Mouse (Mus musculus): ENCODE measurements around the gene Gclm.
"Not testable (repeated sequence)": the region's sequence is repeated elsewhere in the genome, so short reads cannot be mapped to it uniquely, and the experiment has no call there.

The Gclm gene

DNA sequence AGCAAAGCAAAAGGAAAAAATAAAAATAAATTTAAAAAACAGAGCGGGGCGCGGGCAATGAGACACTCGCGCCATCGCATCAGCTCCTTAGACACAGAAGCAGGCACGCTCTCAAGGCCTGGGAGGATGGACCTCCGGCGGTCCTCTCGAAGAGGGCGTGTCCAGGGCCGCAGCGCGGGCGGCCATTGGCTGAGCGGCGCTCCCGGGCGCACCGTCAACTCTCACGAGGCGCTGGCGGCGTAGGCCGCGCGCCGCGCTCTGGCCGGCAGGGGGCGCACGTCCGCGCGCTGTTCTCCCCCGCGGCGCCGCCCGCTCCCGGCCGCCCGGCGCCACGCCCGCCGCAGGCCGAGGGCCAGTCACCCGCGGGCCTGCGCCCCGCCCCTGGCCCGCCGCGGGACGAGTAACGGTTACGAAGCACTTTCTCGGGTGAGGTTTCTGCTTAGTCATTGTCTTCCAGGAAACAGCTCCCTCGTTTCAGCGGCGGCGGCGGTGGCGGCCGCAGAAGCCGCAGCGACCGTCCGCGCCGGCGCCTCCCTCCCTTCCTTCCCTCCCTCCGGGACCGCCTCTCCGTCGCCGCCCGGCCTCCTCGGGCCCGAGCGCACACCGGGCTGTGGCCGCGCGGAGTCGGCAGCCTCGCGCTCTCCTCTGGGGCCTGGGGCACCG lies at the start of gene Gclm:
Gclm (plus strand) TSS at position 343 of the 663 bp plus-strand sequence.
- peak; percentile 95 for DNase-seq (ENCODE audit: extremely low read depth, insufficient read length, low spot score)

DNA sequence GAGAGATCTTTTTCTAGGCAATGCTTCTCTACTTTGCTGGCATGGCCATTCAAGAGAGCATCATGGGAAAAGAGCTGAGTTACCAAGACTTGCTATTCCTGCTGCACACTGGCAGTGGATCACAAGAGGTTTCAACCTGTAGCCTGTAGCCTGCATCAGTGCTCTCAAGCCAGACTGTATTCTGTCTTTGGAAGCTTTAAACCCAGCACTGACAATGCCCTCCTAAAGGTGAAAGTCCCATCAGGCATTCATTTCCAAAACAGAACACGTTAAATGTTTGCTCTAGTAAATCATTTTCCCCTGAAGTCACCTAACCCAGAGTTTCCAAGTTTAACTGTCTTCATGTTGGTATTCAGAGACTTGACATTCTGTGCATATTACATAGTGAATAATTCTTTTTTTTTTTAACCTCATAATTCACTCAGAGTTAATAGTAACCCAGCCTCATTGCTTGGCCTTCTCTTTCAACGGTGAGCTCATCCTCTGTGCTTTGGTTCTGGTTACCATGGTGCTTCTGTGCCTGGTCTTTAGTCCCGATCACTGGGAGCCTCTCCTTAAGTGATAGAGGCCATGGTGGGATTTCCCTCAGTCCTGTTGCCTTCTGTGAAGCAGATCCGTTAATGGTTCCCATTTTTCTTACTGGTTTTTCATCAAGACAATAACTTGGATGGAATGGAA lies 48.6 kb upstream of the Gclm start:
- DNase-seq (ENCODE audit: extremely low read depth, insufficient read length, low spot score): no peak

DNA sequence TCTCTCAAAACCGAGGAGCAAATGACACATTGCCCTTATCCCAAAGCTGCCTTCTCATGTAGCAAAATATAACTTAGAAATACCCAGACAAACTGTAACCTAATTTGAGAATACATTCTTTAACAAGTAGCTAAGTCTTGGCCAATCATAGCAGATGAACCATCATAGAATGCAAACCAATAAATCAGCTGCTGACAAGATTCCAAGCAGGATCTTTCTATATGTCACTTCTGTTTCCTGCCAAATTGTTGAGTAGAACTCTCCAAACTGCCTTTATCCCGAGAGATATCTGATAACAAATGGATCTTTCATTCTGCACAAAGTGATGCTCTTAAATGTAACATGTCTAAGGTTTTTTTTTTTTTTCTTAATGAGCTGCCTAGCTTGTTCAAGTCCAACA lies 46.8 kb upstream of the Gclm start:
- DNase-seq (ENCODE audit: extremely low read depth, insufficient read length, low spot score): no peak

DNA sequence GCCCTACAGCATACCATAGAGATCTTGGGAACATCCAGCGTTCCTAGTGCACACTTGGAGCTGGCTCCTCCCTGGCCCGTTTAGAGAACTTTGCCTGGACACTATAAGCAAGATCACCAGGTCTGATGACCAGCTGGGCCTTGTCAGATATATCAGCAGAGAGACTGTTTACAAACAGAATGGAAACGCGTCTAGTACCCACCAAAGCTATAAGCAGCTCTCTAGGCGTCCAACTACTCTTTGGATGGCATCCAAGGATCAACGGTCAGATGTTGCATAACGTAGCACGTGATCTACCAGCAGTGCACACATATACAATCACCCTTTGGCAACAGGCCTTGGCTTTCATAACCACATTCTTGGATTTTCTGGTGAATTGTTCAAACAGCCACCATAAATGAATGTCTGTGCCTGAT lies 46.4 kb upstream of the Gclm start:
- DNase-seq (ENCODE audit: extremely low read depth, insufficient read length, low spot score): no peak

DNA sequence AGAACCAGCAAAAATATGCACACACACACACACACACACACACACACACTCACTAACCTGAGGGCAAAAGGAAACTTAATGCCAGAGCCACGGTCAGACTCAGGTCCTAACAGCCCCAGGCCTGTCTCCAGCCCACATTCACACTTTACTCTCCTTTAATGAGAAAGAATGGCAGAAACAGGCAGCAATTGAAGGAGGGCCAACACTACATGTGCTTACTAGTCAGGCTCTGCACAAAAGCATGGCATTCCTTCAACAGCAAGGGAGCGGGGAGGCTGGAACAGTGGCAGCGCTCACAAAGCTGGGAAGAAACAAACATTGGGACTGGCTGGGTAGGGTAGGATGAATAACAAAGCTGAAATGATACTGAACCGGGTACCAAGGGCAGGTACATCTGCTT lies 45.8 kb upstream of the Gclm start:
- no peak for DNase-seq (ENCODE audit: extremely low read depth, insufficient read length, low spot score)

DNA sequence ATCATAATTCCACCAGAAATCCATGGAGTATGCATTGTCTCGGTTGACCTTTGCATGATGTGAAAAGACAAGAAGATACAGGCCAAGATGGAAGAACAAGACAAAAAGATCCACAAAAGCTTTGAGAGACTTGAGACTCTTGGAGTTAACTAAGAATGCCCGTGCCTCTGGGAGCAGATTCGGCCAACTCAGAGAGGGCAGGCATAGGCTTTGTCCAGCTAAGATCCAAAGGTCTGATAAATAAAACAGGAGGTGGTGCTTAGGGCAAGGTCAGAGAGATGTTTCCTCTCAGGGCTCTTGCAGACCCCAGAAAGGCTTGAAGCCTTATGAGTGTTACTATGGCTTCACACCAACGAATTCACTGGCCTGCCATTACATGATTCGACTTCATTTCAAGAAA lies 45.3 kb upstream of the Gclm start:
- no peak for DNase-seq (ENCODE audit: extremely low read depth, insufficient read length, low spot score)

DNA sequence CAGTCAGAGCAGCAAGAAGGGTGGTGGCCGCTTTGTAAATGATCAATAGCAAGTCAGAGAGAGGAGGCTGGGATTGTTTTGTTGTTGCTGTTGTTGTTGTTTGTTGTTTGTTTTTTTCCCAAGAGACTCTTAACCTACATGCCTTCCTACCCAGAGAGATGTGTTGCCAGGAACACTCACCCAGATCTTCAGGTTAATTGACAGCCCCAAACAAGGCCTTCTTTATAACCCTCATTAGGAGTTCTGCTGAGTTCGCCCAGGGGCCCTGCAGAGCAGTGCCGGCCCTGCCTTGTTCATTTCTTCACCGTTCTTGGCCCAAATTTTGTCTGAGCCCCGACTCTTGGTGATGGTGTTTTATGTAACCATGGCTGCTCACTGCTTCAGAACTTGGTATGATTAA lies 44.9 kb upstream of the Gclm start:
- no peak for DNase-seq (ENCODE audit: extremely low read depth, insufficient read length, low spot score)

DNA sequence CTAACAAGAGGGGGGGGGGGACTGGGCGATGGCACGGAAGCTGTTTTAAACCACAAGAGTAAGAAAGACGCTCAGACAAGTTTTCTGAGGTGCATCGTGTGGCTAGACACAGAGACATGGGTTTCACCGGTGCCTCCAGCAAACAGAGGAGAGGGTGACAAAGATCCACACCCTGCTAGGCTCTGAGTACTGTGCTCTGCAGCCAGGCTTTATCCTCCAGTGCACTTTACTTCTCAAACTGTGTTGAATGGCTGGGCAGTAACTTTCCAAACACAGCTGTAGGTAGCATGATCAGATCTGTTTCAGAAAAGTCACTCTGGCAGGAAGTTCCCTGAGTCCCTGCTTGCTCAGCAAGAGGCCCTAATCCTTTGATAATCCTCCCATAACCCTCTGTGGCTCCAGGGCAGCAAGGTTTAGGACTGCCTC lies 43.0 kb upstream of the Gclm start:
- DNase-seq (ENCODE audit: extremely low read depth, insufficient read length, low spot score): no peak

DNA sequence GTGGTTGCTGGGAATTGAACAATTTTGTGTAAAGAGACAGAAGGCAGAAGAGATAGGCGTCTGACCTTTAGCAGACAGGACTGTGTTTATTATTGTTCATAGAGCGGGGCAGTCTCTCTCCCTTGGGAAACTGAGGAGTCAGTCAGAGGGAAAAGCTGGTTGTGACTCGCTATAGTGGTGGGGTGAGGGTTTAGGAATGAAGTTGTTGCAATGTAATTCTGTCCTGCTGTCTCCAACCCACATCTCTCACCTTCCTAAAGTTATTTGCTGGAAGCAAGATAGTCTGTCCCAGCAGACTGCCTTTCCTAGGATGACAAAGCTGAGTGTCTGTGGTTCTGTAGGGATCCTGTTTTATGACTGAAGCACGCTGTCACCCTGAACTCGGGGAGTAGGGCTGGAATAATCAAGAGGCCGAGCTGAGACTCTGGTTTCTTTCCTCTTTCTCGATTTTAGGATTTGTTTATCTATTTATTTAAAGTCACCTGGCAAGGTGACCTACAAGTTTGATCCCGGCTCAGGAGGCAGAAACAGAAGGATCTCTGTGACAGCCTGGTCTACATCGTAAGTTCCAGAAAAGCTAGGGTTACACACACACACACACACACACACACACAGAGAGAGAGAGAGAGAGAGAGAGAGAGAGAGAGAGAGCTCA lies 41.6 kb upstream of the Gclm start:
- no peak for DNase-seq (ENCODE audit: extremely low read depth, insufficient read length, low spot score)

DNA sequence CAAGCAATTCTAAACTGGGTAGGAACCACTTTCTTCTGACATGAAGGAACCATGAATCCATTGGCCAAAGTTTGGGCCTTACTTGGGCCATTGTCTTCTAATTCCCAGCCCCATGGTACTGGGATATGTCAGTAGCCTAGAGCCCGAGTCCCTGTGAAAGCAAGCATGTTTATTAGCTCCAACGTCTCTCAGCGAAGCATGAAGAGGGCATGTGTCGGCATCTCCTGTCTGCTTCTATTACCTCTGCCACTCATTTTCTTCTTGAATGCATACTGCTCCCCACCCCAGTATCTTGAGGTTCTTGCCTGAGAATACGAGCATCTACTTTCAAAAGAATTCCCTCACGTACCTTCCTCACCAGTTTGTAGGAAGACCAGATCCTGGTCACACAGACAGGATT lies 39.6 kb upstream of the Gclm start:
- DNase-seq (ENCODE audit: extremely low read depth, insufficient read length, low spot score): no peak

DNA sequence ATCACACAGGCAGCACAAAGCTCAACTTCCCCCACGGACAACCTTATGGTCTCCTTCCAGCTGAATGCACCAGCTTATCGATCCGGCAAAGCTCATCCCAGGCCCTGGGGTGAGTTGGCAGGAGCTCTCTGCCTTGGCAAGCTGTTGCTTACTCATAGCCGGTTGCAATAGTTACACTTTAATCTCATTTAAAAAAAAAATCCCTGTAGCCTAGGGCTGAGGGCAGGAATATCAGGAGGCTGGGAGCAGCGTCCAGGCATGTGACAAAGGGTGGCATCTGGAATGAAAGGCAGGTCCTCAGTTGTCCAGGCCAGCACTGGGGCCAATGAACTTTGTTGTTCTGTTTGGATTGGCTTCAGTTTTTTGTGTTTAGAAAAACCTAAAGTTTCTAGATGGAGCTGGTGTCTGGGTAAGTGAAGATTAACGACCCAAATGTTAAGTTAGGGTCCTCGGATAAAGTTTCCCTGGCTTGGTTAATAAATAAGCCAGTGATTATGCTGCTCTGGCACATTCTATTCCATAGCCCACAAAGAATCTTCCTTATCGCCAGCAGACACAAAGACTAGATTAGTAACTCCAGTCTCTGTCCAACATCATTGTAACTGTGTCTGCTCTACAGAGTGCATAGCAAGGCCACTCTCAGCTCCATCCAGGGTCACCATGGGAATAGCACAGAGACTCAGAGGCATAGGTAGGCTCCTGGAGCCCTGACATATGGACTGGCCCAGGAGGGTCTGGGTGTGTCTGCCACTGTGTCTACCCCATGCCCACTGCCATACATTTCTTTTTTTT lies 38.9 kb upstream of the Gclm start:
- no peak for DNase-seq (ENCODE audit: extremely low read depth, insufficient read length, low spot score)

DNA sequence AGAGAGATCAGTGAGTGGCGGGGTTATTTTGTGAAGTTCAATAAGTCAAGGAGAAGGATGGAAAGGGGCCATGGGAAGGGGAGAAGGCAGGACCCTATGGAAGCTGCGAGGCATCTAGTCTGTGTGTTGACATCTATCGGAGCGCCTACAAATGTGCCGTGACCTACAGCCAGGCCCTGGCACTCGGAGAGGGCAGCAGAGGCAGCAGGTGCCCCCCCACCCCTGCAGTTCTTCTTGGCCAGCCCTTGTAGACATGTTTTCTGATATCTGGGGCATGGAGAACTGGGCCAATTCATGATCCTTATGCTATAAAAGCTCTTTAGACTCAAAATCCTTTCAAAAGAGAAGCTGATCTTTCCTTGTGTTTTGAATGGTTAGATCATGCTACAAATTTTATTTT lies 37.6 kb upstream of the Gclm start:
- DNase-seq (ENCODE audit: extremely low read depth, insufficient read length, low spot score): no peak

DNA sequence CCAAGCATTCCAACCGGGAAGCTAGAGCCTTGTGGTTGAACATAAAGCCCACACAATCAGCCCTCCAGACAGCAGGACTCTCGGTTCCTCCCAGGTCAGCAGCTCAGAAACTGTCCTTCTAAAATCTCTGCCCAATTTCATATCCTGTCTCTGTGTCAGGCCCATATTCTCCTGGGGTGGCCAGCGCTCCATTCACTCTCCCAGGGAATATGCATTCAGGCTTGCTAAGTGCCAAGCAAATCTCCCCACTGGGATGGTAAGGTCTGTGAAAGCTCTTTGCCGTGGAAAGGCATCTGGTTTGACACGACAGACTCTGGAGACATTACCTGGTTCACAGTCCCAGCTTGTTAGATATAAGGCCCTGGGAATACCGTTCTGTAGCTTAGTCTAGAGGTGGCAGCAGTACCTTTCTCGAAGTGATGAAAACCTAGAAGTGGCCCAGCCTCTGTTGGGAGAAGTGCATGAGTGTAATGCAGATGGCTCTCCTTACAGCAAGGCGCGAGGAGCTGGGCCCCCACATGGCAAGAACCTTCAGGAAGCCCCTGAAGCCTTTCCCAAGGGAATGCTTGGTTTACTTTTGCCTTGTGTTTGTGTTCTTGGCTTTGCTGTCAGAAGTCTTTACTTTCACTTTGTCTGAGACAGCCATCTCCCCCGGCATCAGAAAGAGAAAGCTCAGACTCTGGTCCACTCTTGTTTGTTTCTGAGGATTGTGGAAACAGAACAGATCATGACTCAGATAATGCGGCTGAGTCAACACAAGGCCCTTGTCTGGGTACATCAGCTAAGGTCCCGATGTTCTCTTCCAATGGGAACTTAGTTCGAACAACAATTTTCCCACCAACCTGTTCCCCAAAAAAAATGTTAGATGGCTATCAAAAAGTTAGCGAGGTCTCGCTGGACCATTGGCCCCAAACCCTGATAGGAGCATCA lies 36.8 kb upstream of the Gclm start:
- no peak for DNase-seq (ENCODE audit: extremely low read depth, insufficient read length, low spot score)

DNA sequence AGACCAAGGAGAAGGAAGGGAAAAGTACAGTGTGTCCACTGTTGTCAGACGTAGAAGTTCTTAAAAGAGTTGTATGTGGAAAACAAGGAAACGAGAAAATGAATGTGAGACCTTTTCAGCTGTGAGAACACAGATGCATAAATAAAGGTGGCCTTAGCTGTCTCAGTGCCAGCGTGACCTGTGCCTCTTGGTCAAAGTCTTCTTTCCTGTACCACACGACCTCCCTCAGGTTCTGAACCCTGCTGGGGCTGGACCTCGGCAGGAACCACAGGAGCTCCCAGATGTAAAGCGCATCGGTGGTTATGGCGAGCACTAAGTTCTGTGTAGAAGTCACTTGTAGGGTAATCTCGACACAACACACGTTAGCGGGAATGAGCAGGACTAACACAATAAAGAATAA lies 35.8 kb upstream of the Gclm start:
- no peak for DNase-seq (ENCODE audit: extremely low read depth, insufficient read length, low spot score)

DNA sequence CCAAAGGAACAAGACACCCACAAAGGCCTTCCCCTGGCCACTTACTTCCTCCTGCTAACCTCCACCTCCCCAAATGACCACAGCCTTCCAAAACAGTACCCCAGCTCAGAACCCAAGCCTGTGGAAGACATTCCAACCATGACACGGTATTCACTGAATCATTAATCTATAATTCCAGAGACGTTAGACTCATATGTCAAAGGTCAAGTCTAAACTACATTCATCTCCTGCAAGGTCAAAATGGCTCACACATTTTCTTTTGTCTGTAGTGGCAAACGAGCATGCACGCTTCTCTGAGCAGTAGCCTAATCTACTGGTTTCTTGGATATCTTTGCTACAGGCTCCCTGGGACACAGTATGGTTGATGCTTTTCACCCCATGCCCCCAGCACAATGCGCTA lies 34.9 kb upstream of the Gclm start:
- DNase-seq (ENCODE audit: extremely low read depth, insufficient read length, low spot score): no peak

DNA sequence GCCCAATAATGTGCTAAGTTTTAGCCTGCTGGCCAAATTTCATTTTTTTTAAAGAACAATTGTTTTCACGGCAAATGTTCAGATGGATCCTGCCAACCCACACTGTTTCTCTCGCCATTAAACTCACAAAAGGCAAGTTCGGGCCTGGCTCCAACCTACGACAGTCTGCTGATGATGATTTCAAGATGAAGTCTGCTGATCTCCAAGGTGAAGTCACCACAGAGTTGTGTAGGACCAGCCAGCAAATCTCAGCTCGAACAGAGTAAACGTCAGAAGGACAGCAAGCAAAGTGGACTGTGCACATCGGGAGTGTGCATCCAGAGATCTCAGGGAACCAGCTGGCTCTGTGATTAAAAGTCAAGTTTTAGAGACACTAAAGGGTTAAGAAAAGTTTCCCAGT lies 34.5 kb upstream of the Gclm start:
- DNase-seq (ENCODE audit: extremely low read depth, insufficient read length, low spot score): no peak

DNA sequence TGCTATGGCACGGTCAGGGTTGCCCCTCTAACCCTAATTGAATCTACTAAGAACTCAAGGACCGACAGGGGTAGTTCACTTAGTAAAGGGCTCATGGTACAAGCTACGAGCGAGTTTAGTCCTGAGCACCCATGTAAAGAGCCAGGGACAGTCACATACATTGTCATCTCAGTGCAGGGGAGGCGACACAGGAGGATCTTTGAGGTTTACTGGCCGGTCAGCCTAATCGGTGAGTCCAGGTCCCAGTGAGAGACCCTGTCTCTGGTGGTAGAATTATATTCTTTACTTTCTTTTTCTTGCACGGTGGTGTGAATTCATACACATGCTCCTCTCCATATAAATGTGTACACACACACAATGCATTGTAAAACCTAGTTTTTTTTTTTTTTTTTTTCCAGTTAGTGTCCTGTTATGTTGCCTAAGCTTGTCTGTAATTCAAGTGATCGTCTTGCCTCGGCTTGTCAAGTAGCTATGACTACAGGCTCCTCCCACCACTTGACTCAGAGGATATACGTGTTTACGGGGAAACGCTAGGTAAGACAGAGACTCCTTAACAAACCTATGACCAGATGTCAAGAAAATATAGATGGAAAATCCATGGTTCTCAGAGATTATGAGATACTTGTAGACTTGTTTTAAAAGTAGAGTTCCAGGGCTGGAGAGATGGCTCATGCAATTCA lies 33.8 kb upstream of the Gclm start:
- DNase-seq (ENCODE audit: extremely low read depth, insufficient read length, low spot score): no peak

DNA sequence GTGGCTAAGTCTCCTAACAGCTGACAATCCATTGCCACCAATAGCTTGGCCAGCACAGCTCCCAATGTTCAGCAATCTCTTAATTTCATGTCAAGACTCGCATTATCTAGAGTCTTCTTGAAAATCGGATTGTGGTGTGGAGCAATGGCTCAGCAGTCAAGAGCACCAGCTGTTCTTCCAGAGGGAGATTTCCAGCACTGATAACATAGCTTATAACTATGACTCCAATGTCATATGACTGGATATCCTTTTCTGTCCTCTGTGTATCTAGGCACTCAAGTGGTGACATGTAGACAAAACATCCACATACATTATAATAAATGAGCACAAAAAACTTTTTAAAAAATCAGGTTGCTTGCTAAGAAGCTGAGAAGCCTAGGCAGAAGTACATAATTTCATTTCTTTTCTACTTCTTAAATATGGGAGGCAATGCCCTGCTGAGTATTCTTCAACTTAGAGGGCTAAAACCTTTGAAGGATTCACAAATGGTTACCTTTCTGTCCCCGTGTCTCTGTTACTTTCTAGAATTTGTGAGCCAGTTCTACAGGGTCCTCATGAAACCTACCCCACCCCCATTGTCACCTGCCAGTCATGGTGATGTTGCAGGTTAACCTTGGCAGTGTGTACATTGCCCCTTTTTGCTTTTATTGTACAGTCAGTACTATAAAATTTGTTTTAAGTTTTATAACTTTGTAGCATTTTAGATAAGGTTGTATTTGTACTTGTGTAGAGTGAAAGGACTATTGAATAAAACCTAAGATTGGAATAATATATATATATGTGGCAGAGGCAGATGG lies 23.9 kb upstream of the Gclm start:
- no peak for DNase-seq (ENCODE audit: extremely low read depth, insufficient read length, low spot score)

DNA sequence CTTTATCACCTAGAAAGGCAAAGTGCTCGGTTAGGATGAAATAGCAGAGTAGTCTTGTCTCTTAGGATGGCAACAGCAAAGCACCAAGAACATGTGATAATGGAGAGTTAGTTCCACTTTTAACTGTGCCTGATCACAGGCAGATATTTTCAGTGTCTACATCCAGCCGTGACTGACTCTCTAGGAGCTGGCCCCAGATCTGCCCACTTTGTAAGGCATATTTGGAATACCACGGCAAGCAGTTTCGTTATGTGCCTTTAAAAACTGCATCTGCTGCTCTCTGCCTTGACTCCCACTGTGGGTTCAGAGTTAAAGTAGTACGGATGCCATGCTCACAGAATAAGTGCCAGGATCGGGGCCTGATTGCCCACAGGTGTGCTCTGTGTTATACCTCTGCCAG lies 18.4 kb upstream of the Gclm start:
- not testable (repeated sequence) for DNase-seq (ENCODE audit: extremely low read depth, insufficient read length, low spot score)

Measured in 3134 (cell line).